Mouse (Mus musculus): ENCODE results near the gene Acd. TPM values are rescaled to one million over a fixed set of nuclear protein-coding genes. Genes with fewer than 3 reads are reported as not detected.

The Acd gene
- polyA plus RNA-seq, 1 experiment, result 37.8 TPM

DNA sequence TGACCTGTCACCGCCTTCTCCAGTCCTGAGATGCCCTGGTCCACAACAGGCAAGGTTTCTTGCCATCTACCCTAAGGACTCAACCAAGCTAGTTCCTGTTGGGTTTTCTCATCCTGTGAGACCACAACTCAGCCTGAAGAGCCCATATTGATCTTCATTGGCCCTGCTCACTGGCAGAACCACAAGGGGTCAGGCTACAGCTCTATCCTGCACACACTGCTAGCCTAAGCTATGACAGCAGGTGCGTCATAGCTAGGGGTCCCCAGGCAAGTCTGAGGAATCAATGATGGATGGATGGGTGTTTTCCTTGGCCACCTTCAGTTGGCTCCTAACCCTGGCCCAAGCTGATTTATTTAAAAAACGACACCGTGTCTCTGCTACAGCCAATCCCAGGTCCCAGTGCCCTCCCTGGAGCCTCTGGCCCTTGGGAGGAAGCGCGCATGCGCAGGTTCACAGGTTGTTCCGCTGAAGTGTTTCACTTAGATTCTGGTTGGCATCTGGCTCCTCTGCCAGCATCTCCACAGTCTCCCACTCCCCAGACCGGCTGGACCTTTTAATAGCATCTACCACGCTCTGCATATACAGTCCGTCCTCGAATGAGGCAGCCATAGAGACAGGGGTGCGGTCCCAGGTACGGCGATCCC is 15.5 kb upstream of the Acd start:
- Histone ChIP-seq H3K4me3 (replicated peaks; ENCODE audit: extremely low read depth, low read depth, low read length) (no peak overlapping the region), H3K4me1 (ENCODE audit: control insufficient read depth, insufficient read depth, low read length) (peaks cover 7% of the 10 kb centered on the region)
- WGBS, result 92% methylated on average over 15 of the region's 15 CpGs
- TF ChIP-seq CTCF (IDR thresholded peaks at IDR 0.05; ENCODE audit: insufficient read depth, low read length) (no peak), POLR2A (IDR thresholded peaks at IDR 0.05; ENCODE audit: borderline replicate concordance, extremely low read depth, low read depth, low read length) (no peak)
- DNase-seq, result no peak

DNA sequence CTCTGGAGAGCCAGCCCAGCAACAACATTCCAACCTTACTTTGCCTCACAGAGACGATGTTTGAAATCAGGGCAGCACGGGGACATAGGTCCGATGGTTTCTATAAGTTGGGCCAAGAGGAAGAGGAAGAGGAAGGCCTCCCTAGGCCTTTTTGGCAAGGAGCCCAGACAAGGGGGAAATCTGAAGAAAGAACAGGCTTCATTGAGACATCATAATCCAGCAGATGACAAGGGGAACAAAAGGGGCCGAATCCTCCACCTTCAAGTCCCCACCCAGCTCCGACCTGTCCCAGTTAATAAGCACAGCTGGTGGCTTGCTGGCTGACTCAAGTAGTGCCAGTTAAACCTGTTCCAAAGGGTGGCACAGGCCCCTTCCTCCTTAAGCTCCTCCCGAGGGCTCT is 14.1 kb upstream of the Acd start:
- WGBS, result 24% methylated on average over 6 of the region's 6 CpGs
- Histone ChIP-seq H3K4me1 (ENCODE audit: control insufficient read depth, insufficient read depth, low read length) (peaks cover 6% of the 10 kb centered on the region), H3K4me3 (replicated peaks; ENCODE audit: extremely low read depth, low read depth, low read length) (no peak overlapping the region)
- no peak for DNase-seq
- TF ChIP-seq POLR2A (IDR thresholded peaks at IDR 0.05; ENCODE audit: borderline replicate concordance, extremely low read depth, low read depth, low read length), result no peak
- TF ChIP-seq CTCF (IDR thresholded peaks at IDR 0.05; ENCODE audit: insufficient read depth, low read length), result no peak

DNA sequence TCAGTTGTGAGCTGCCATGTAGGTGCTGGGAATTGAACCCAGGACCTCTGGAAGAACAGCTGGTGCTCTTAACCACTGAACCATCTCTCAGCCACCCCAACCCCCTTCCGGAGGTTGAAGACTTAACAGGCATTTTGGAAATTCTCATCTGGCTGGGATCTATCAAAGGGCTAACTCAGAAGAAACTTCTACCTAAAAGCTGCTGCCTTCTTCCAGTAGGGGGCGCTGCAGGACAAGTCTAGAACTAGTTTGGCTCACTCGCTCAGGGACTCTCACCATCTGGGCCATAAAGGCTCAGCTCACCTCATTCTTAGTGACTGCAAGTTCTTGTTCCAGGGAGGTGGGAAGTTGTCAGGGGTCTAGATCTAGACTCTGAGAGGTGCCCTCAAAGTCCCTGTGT is 13.2 kb upstream of the Acd start:
- WGBS, result 2% methylated on average over 3 of the region's 3 CpGs
- H3K4me3 ChIP-seq (replicated peaks; ENCODE audit: extremely low read depth, low read depth, low read length), result no peak overlapping the region
- H3K4me1 ChIP-seq (ENCODE audit: control insufficient read depth, insufficient read depth, low read length), result 0 out of 2 replicates have a peak, but pooled peaks cover 2% of the 10 kb centered on the region
- DNase-seq, result peak; percentile 87
- TF ChIP-seq CTCF (IDR thresholded peaks at IDR 0.05; ENCODE audit: insufficient read depth, low read length) (peak; percentile 87), POLR2A (IDR thresholded peaks at IDR 0.05; ENCODE audit: borderline replicate concordance, extremely low read depth, low read depth, low read length) (no peak)

DNA sequence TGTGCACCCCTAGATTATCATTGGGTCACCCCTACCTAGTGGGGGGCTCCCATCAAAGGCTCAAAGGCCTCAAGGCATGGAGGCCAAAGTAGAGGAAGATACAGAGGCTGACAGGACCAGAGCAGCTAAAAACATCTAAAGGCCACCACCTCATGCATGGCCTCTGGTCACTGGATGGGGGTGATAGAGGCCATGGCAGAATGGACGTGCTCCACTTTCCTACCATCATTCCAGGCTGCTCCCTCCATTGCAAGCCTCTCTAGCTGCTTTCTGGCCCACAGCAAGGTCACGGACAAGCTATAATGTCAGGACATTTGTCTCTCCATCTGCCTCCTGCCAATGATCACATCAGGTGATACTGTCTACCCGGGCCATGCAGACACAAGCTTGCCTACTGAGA is 11.4 kb upstream of the Acd start:
- peaks cover 5% of the 10 kb centered on the region; the same call in 1 of the 2 replicates for H3K4me1 ChIP-seq (ENCODE audit: control insufficient read depth, insufficient read depth, low read length)

DNA sequence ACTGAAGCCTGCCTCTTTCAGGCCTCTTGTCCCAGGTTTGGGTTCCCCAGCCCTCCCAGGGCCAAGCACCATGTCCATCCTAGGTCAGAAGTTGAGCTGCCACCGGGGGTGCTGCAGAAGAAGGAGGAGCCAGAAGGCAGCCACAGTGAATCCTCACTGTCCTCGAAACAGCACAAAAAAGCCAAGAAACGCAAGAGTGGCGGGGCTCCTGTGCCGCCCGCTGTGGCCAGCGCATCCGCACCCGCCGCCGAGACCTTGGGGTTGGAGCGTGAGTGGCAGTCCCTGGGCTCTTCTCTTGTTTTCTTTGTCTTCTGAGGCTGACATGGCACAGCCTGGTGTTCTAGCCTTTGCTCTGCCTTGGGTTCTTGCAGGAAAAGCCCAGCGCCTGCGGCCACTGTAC is 8.4 kb upstream of the Acd start:
- no peak for DNase-seq
- Histone ChIP-seq H3K4me3 (replicated peaks; ENCODE audit: extremely low read depth, low read depth, low read length) (no peak overlapping the region), H3K4me1 (ENCODE audit: control insufficient read depth, insufficient read depth, low read length) (peaks cover 3% of the 10 kb centered on the region; the same call in 1 of the 2 replicates)
- 78% methylated on average over 14 of the region's 14 CpGs for WGBS
- no peak for TF ChIP-seq CTCF (IDR thresholded peaks at IDR 0.05; ENCODE audit: insufficient read depth, low read length)
- TF ChIP-seq POLR2A (IDR thresholded peaks at IDR 0.05; ENCODE audit: borderline replicate concordance, extremely low read depth, low read depth, low read length), result no peak

More for the DNA sequence above, 11.4 kb upstream of the Acd start:
- DNase-seq, result no peak
- TF ChIP-seq POLR2A (IDR thresholded peaks at IDR 0.05; ENCODE audit: borderline replicate concordance, extremely low read depth, low read depth, low read length), result no peak
- TF ChIP-seq CTCF (IDR thresholded peaks at IDR 0.05; ENCODE audit: insufficient read depth, low read length), result no peak
- 85% methylated on average over 3 of the region's 3 CpGs for WGBS
- H3K4me3 ChIP-seq (replicated peaks; ENCODE audit: extremely low read depth, low read depth, low read length), result no peak overlapping the region

DNA sequence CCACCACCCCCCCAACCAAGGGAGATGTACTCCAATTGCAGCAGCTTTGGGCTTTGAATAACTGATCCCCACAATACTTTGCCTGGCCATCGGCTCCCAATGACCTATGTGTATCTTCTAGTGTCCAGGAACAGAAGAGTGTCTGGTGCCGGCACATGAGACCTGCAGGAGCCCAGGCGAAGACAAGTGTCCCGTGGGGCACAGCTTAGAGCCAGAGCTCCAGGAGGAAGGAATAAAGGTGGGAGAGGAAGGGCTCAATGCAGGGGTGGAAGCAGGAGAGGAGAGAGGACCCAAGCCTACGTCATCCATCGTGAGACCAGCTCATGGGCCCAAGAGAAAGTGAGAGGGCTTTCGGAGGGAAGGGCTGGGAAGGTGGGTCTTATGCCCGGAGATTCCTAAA is 7.8 kb upstream of the Acd start:
- no peak for DNase-seq

DNA sequence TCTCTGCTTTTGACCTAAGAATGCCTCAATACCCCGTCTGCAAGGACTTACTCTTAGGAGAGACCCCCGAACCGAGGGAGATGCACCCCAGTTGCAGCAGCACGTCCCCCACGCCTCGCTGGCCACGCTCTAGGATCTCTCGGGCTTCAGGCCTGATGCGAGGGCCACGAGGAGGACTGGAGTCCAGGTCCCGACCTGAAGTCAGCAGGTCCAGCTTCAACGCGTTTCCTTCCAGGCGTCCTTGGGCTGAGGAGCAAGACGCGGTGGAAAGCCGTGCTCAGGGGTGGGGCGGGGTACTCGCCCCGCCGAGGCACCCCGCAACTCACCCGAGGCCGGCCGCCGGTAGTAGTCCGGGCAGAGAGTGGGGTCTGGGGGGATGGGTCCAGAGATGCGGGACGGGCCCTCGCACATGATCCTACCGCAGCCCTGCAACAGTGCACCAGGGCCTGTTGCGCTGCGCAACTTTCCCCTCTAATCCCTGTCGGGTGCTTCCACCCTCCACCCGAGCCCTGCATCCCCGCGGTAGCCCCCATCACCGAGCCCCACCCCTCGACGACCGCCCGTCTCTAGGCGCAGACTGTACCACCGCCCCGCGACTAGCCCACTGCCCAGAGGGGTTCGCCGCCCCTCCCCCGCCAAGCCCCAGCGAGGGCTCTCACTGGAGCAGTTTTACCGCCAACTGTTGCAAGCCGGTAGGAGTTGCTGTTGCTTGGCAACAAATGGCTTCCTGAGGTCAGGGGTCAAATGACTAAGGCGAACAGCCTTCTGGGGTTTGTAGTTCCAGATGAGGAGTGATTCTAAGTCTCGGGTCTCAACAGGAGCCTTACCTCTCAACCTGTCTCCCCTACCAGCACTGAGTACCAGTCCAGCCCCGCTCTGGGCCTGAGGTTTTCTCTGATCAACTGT is 6.8 kb upstream of the Acd start, which contains the start of the genes 4933405L10Rik and Enkd1:
4933405L10Rik (plus strand) TSS at position 158 of the 906 bp plus-strand sequence.
Enkd1 (minus strand) TSS at position 713 of the 906 bp plus-strand sequence.
- H3K4me1 ChIP-seq (ENCODE audit: control insufficient read depth, insufficient read depth, low read length), result peaks cover 3% of the 10 kb centered on the region; the same call in 1 of the 2 replicates
- under 1% methylated on average over 55 of the region's 55 CpGs for WGBS
- no peak for TF ChIP-seq CTCF (IDR thresholded peaks at IDR 0.05; ENCODE audit: insufficient read depth, low read length)
- TF ChIP-seq POLR2A (IDR thresholded peaks at IDR 0.05; ENCODE audit: borderline replicate concordance, extremely low read depth, low read depth, low read length), result no peak
- peak within 1 kb of the TSS; percentile 70 for H3K4me3 ChIP-seq (replicated peaks; ENCODE audit: extremely low read depth, low read depth, low read length)
- DNase-seq, result peak; percentile 80

More for the DNA sequence above, 7.8 kb upstream of the Acd start:
- WGBS, result 88% methylated on average over 8 of the region's 8 CpGs
- no peak overlapping the region for H3K4me3 ChIP-seq (replicated peaks; ENCODE audit: extremely low read depth, low read depth, low read length)
- TF ChIP-seq CTCF (IDR thresholded peaks at IDR 0.05; ENCODE audit: insufficient read depth, low read length) (no peak), POLR2A (IDR thresholded peaks at IDR 0.05; ENCODE audit: borderline replicate concordance, extremely low read depth, low read depth, low read length) (no peak)
- peaks cover 3% of the 10 kb centered on the region; the same call in 1 of the 2 replicates for H3K4me1 ChIP-seq (ENCODE audit: control insufficient read depth, insufficient read depth, low read length)

DNA sequence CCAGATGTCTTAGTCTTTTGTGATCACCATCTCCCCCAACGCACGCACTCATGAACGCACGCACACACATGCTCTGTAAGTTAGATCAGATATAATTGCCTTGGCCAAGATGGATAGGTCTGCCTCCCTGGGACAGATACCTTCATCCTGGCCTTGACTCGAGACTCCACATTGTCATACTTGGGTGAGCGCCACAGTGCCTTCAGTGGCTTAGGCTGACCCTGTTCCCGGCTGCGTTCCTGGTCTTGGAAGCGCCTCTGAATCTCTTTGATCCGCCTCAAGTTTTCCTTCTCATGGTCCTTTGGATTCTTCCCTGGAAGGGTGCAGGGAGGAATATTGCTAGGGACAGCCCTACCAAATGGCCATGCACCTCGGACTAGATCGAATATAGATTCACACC is 5.5 kb upstream of the Acd start:
- peaks cover 6% of the 10 kb centered on the region; the same call in 1 of the 2 replicates for H3K4me1 ChIP-seq (ENCODE audit: control insufficient read depth, insufficient read depth, low read length)
- TF ChIP-seq POLR2A (IDR thresholded peaks at IDR 0.05; ENCODE audit: borderline replicate concordance, extremely low read depth, low read depth, low read length), result no peak
- no peak for TF ChIP-seq CTCF (IDR thresholded peaks at IDR 0.05; ENCODE audit: insufficient read depth, low read length)
- no peak for DNase-seq
- 84% methylated on average over 12 of the region's 12 CpGs for WGBS
- no peak overlapping the region for H3K4me3 ChIP-seq (replicated peaks; ENCODE audit: extremely low read depth, low read depth, low read length)

DNA sequence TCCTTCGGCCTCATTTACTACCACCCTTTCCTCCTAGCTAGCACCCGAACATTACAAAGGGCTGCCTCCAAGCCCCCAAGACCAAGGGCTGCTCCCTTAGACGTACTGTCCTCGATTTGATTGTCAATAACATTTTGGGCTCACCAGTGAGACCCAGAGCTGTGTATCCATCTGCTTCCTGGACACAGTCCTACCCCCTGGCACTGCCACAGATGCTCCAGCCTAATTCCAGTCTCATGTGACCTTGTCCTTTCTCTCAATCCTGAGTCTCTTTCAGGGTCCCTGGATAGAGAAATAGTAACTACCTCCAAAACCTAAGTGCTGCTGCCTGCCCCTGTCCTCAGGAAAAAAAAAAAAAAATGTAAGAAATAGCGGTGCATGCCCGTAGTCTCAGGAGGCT is 4.1 kb upstream of the Acd start:
- TF ChIP-seq POLR2A (IDR thresholded peaks at IDR 0.05; ENCODE audit: borderline replicate concordance, extremely low read depth, low read depth, low read length), result no peak
- TF ChIP-seq CTCF (IDR thresholded peaks at IDR 0.05; ENCODE audit: insufficient read depth, low read length), result no peak
- Histone ChIP-seq H3K4me3 (replicated peaks; ENCODE audit: extremely low read depth, low read depth, low read length) (no peak overlapping the region), H3K4me1 (ENCODE audit: control insufficient read depth, insufficient read depth, low read length) (peaks cover 8% of the 10 kb centered on the region; the same call in 1 of the 2 replicates)
- DNase-seq, result no peak
- WGBS, result 87% methylated on average over 6 of the region's 6 CpGs

Measured in lung, adult 2 months (tissue).